Mouse (Mus musculus) embryonic facial prominence, embryonic 11.5 days (tissue): Measurements from ENCODE around the gene Camkk2. TPM values are rescaled to one million over a fixed set of nuclear protein-coding genes. Genes with fewer than 3 reads are reported as not detected.

Source experiments
- ATAC-seq: fragments of 200-750 bp; cut with Nextera tagmentation; replicated peaks from 2 replicates; pipeline ENCODE4 v1.8.0; 2017; ENCODE audit warnings: low read depth; ENCODE audit not compliant: insufficient number of reproducible peaks, low FRiP score, low TSS enrichment
- DNase-seq: peaks from one replicate; pipeline ENCODE4 v3.0.0-alpha.2; 2015; ENCODE audit warnings: low spot score
- H3K27ac ChIP-seq: fragments of 300-500 bp; sonication (generic); replicated peaks from 2 replicates; pipeline ENCODE4 v1.5.1; 2014; ENCODE audit warnings: mild to moderate bottlenecking, low read depth, low read length, control low read depth
- H3K27me3 ChIP-seq: fragments of 300-500 bp; sonication (generic); 2 replicates; pipeline ENCODE4 v1.6.1; 2014; ENCODE audit warnings: mild to moderate bottlenecking, low read length, moderate library complexity, mixed read lengths; ENCODE audit not compliant: control insufficient read depth, insufficient read depth
- H3K36me3 ChIP-seq: fragments of 300-500 bp; sonication (generic); replicated peaks from 2 replicates; pipeline ENCODE4 v1.6.1; 2014; ENCODE audit warnings: low read depth, mild to moderate bottlenecking, low read length, moderate library complexity, mixed read lengths; ENCODE audit not compliant: control insufficient read depth, insufficient read depth
- H3K4me1 ChIP-seq: fragments of 300-500 bp; sonication (generic); 2 replicates; pipeline ENCODE4 v1.6.1; 2014; ENCODE audit warnings: low read length, mixed read lengths; ENCODE audit not compliant: control insufficient read depth, insufficient read depth
- H3K4me2 ChIP-seq: fragments of 300-500 bp; sonication (generic); 2 replicates; pipeline ENCODE4 v1.6.1; 2014; ENCODE audit warnings: low read depth, mild to moderate bottlenecking, control low read depth, low read length, moderate library complexity
- H3K4me3 ChIP-seq: fragments of 300-500 bp; sonication (generic); 2 replicates; pipeline ENCODE4 v1.5.1; 2014; ENCODE audit warnings: low read depth, low read length, control low read depth
- H3K9ac ChIP-seq: fragments of 300-500 bp; sonication (generic); replicated peaks from 2 replicates; pipeline ENCODE4 v1.6.1; 2014; ENCODE audit warnings: mild to moderate bottlenecking, control low read depth, low read length
- H3K9me3 ChIP-seq: fragments of 300-500 bp; sonication (generic); replicated peaks from 2 replicates; pipeline ENCODE4 v1.6.1; 2016; ENCODE audit warnings: mild to moderate bottlenecking, low read length, inconsistent platforms, mixed read lengths; ENCODE audit not compliant: control insufficient read depth
- WGBS: fragments of 180-500 bp; shearing (Covaris S2); extraction: QIAGEN DNeasy Blood & Tissue Kit; methylation state at CpG from one replicate; pipeline ENCODE4 v1.1.7; 2014; 5-methylcytosine and 5-hydroxymethylcytosine counted together
- polyA plus RNA-seq: library from polyadenylated mRNA; unstranded; fragments of >200 nt; fragmentation: Nextera tagmentation; extraction: Ambion mirVana; gene quantifications from 2 replicates; pipeline ENCODE4 v1.2.1, GENCODE M21; 2014

The Camkk2 gene
- polyA plus RNA-seq, 1 experiment from 2014 or later = 21.0 TPM

GRCm38 (mm10) chr5:122743880-122744422, 35.3 kb downstream of the Camkk2 start:
- Histone ChIP-seq H3K9me3 (no peaks in the 10 kb centered on the region), H3K9ac (no peak overlapping the region), H3K4me3 (no peak overlapping the region), H3K27ac (no peak overlapping the region), H3K36me3 (peaks cover 4% of the 10 kb centered on the region), H3K4me2 (no peak overlapping the region), H3K4me1 (no peaks in the 10 kb centered on the region), H3K27me3 (no peaks in the 10 kb centered on the region)
- ATAC-seq (no peak), DNase-seq (no peak)
- 85% methylated on average over 13 of the region's 13 CpGs for WGBS

DNA sequence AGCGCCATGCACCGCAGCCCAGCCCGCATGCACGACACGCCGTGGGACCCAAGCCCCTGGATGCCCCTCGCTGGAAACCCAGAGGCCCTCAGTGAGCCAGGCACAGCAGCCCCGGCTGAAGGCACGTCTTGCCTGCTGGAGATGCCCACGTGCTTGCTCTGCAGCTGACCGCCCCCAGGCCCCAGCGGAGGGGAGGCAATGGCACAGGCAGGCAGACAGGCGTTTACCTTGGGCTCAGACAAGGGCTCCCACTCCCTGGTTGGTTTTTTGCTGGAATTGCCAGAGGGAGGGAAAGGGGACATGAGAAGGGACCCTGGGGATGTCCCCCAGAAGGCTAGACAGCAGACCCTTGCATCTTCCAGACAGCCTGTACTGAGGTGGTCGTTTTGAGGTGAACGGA, 42.4 kb downstream of the Camkk2 start:
- DNase-seq (no peak), ATAC-seq (no peak)
- no peaks in the 10 kb centered on the region for H3K27me3 ChIP-seq
- H3K4me1 ChIP-seq = peaks cover 3% of the 10 kb centered on the region; the same call in 1 of the 2 replicates
- no peak overlapping the region for H3K4me2 ChIP-seq
- WGBS = 89% methylated on average over 15 of the region's 15 CpGs
- H3K27ac ChIP-seq = no peak overlapping the region
- H3K4me3 ChIP-seq = no peak overlapping the region
- H3K9me3 ChIP-seq = no peaks in the 10 kb centered on the region
- H3K9ac ChIP-seq = no peak overlapping the region
- H3K36me3 ChIP-seq = no peaks in the 10 kb centered on the region; the same call in 1 of the 2 replicates

GRCm38 (mm10) chr5:122735853-122736252, 43.4 kb downstream of the Camkk2 start:
- 80% methylated on average over 7 of the region's 7 CpGs for WGBS

DNA sequence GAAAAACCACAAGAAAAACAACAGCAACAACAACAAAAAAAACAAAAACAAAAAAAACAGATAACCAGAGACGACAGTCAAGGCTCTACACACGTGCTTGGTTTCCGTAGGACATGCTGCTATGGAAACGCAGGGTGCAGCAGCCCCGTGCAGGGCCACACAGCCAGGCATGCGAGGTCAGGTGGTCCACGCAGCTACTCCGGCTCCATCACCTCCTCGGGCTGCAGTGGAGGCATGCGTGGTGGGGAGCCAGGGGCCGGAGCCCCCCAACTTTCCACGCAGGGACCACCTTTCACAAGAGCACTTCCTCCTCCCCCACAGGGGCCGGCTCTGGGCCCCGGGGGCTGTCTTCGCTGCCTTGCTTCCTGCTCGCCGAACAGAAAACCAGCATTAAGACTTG, 45.3 kb downstream of the Camkk2 start:
- no peak overlapping the region for H3K27ac ChIP-seq
- no peaks in the 10 kb centered on the region for H3K9me3 ChIP-seq
- H3K4me2 ChIP-seq = no peak overlapping the region
- H3K4me3 ChIP-seq = no peak overlapping the region
- no peaks in the 10 kb centered on the region for H3K27me3 ChIP-seq
- no peak overlapping the region for H3K9ac ChIP-seq
- H3K4me1 ChIP-seq = peaks cover 3% of the 10 kb centered on the region; the same call in 1 of the 2 replicates
- ATAC-seq (no peak), DNase-seq (no peak)
- 65% methylated on average over 17 of the region's 17 CpGs for WGBS
- no peaks in the 10 kb centered on the region; the same call in 1 of the 2 replicates for H3K36me3 ChIP-seq

More at GRCm38 (mm10) chr5:122735853-122736252, 43.4 kb downstream of the Camkk2 start:
- H3K4me2 ChIP-seq = no peak overlapping the region
- ATAC-seq (no peak), DNase-seq (no peak)
- no peaks in the 10 kb centered on the region; the same call in 1 of the 2 replicates for H3K36me3 ChIP-seq
- H3K9me3 ChIP-seq = no peaks in the 10 kb centered on the region
- no peaks in the 10 kb centered on the region for H3K27me3 ChIP-seq
- H3K4me3 ChIP-seq = no peak overlapping the region
- H3K9ac ChIP-seq = no peak overlapping the region
- H3K4me1 ChIP-seq = peaks cover 3% of the 10 kb centered on the region; the same call in 1 of the 2 replicates
- H3K27ac ChIP-seq = no peak overlapping the region

DNA sequence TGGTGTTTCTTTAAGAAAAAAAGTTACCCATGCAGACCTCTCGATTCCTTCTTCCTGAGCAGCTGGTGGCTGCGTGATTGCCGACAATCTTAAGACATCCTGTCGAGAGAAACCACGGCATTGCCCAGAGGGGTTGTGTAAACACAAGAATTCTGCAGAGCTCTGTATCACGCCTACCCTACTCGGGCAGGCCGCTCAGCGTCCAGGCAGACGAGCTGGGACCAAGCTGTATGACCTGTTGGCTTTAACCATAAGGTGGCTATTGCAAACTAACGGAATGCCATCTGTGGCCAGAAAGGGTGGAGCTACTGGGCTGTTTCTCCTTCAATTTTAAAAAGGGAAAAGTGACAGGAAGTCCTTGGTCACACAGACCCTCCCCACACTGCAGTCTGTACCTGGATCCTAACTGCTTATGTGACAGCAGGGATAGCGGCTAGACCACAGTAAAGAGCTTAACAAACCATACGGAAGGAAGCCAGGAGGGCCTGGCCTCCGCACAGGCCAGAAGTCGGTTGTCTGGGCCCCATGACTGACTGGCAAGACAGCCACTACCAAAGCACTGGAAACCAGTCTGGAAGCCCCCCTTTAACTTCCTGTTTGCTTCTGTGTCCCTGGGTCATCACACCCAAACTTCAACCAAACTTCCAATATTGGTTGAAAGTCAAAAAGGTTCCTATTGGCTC, 47.1 kb downstream of the Camkk2 start:
- Histone ChIP-seq H3K9ac (no peak overlapping the region), H3K27ac (peak overlapping the region; percentile 3; the same call in 1 of the 2 replicates), H3K36me3 (no peaks in the 10 kb centered on the region; the same call in 1 of the 2 replicates), H3K27me3 (no peaks in the 10 kb centered on the region), H3K4me3 (no peak overlapping the region), H3K9me3 (no peaks in the 10 kb centered on the region), H3K4me1 (peaks cover 3% of the 10 kb centered on the region; the same call in 1 of the 2 replicates), H3K4me2 (no peak overlapping the region; the same call in 1 of the 2 replicates)
- 28% methylated on average over 15 of the region's 15 CpGs for WGBS
- DNase-seq = peak; percentile 62
- no peak for ATAC-seq

DNA sequence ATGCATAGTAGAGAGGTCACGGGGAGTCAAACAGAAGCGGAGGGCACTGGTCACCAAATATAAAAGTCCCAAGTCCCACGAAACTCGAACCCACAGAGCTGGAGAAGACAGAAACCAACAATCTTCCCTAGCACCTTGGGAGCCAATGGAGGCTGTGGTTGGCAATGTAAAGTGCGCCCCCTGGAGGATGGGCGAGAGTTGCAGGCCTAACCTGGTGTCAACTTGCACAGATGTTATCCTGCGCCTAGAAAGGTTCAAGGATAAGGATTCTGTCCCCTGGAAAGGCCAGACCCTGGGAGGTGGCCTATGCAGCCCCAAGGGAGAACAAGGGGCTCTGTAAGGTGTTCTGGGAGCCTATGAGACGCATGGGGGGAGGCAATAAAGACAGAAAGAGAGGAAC, 47.9 kb downstream of the Camkk2 start:
- no peak overlapping the region for H3K4me3 ChIP-seq
- ATAC-seq (no peak), DNase-seq (peak; percentile 44)
- no peaks in the 10 kb centered on the region for H3K9me3 ChIP-seq
- peaks cover 3% of the 10 kb centered on the region; the same call in 1 of the 2 replicates for H3K4me1 ChIP-seq
- H3K27ac ChIP-seq = peak overlapping the region; percentile 3; the same call in 1 of the 2 replicates
- H3K9ac ChIP-seq = no peak overlapping the region
- no peak overlapping the region for H3K4me2 ChIP-seq
- H3K27me3 ChIP-seq = no peaks in the 10 kb centered on the region
- whole genome bisulfite sequencing = 66% methylated on average over 8 of the region's 8 CpGs
- no peaks in the 10 kb centered on the region for H3K36me3 ChIP-seq

- Histone ChIP-seq H3K4me1 (peaks cover 3% of the 10 kb centered on the region; the same call in 1 of the 2 replicates), H3K4me2 (no peak overlapping the region), H3K27ac (no peak overlapping the region), H3K27me3 (no peaks in the 10 kb centered on the region), H3K36me3 (no peaks in the 10 kb centered on the region), H3K9me3 (no peaks in the 10 kb centered on the region), H3K9ac (no peak overlapping the region), H3K4me3 (no peak overlapping the region)
- DNase-seq (no peak), ATAC-seq (no peak)
- WGBS = 85% methylated on average over 10 of the region's 10 CpGs
These were observed 48.4 kb downstream of the Camkk2 start for GRCm38 (mm10) chr5:122730776-122731175.

DNA sequence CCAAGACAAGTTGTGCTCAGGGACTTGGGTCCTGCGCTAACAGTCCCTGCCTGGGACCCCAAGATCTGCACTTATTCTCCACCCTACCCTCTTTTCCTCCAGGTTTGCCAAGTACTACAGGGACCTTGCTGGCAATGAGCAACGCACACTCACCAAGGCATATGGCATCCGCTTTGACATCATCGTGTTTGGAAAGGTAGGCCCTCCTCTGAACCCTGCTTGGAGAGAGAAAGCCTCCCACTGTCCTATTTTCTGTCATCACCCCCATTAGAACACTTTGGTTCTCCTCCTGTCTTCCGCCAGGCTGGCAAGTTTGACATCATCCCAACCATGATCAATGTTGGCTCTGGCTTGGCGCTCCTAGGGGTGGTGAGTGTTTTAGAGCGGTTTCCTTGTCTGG, 52.1 kb downstream of the Camkk2 start:
- H3K9ac ChIP-seq = no peak overlapping the region
- no peak overlapping the region for H3K27ac ChIP-seq
- H3K27me3 ChIP-seq = no peaks in the 10 kb centered on the region
- DNase-seq (no peak), ATAC-seq (no peak)
- no peak overlapping the region for H3K4me2 ChIP-seq
- H3K4me1 ChIP-seq = peaks cover 1% of the 10 kb centered on the region; the same call in 1 of the 2 replicates
- no peak overlapping the region for H3K4me3 ChIP-seq
- no peaks in the 10 kb centered on the region for H3K9me3 ChIP-seq
- WGBS = 93% methylated on average over 7 of the region's 7 CpGs
- no peaks in the 10 kb centered on the region for H3K36me3 ChIP-seq
